Mouse (Mus musculus) erythroblast, embryonic 14.5 days (primary cell): ENCODE measurements around the gene Brinp2.

ENCODE experiments used
- GATA1 ChIP-seq: IDR thresholded peaks from 2 replicates; pipeline ENCODE4 v1.6.1; 2012; ENCODE audit warnings: low read length, inconsistent platforms, mixed read lengths
- TAL1 ChIP-seq: IDR thresholded peaks from 3 replicates; pipeline ENCODE4 v1.6.1; 2012; ENCODE audit warnings: low read length, inconsistent platforms, mixed read lengths

DNA sequence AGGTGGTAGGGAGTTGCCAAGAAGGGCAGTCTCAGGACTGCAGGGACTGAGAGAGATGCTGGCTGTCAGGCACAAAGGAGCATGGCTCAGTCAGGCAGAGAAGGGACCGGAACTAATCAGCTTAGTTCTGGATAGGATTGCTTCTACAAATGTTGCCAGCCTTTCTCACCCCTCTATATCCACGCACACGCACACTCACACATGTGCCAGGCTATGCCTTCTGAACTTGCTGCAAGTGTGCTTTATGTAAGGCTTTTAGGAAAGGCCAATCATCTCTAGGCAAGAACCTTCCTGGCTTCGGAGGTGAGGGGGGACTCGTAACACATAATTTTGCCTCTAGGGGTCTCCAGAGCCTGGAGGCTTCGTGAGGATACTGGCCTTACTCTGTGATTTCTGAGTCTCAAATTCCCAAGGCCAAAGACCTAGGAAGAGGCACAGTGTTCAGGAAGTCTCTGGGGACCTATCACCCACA lies 12.8 kb downstream of the Brinp2 start:
- TF ChIP-seq GATA1 (no peak), TAL1 (no peak)
